Mouse (Mus musculus): ENCODE results near the gene Ttc28.
"Not testable (repeated sequence)": the region's sequence is repeated elsewhere in the genome, so short reads cannot be mapped to it uniquely, and the experiment has no call there.

The Ttc28 gene

DNA sequence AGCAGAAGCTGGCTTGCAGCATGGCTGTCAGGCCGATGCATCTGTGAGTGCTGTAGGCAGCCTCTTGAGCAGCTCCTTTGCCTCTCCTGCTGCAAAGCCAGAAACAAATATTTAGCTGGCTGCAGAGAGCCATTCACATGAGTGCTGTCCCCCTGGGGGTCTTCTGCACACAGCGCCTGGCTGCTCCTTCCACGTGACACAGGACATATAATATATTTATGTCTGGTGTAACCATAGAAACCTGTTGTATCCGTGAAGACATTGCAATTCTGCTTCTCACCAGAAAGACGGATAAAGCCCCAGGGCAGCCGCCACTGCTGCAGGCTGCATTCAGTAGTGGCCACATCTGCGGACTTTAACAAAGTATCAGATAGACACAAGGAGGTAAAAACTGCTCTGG lies 376.6 kb downstream of the Ttc28 start:
- DNase-seq, result no peak

DNA sequence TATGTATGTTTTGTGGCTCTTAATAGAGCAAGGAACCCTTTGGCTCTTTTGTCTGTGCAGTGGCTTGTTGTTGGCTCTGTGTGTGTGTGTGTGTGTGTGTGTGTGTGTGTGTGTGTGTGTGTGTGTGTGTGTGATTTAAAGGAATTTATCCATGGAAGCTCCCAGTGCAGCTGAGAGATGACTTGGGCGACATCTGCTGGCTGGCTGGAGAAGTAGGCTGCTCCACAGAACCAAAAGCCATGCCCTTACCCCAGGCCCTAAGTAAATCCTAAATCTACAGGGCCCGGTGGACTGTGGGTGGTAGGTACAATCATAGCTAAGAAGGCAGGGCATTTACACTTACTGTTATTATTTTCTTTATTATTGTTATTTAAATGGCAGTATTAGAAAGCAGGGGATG lies 377.5 kb downstream of the Ttc28 start:
- DNase-seq, result peak in 1 of 2 experiments; percentile 25

DNA sequence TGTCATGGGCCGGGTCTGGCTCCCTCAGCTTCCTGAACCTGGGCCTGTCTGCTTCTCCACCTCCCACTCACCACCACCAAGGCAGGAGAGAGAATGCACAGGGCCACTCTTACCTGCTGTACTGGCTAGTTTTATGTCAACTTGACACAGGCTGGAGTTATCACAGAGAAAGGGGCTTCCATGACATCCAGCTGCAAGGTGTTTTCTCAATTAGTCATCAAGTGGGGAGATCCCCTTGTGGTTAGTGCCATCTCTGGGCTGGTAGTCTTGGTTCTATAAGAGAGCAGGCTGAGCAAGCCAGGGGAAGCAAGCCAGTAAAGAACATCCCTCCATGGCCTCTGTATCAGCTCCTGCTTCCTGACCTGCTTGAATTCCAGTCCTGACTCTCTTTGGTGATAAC lies 381.6 kb downstream of the Ttc28 start:
- not testable (repeated sequence) for DNase-seq

DNA sequence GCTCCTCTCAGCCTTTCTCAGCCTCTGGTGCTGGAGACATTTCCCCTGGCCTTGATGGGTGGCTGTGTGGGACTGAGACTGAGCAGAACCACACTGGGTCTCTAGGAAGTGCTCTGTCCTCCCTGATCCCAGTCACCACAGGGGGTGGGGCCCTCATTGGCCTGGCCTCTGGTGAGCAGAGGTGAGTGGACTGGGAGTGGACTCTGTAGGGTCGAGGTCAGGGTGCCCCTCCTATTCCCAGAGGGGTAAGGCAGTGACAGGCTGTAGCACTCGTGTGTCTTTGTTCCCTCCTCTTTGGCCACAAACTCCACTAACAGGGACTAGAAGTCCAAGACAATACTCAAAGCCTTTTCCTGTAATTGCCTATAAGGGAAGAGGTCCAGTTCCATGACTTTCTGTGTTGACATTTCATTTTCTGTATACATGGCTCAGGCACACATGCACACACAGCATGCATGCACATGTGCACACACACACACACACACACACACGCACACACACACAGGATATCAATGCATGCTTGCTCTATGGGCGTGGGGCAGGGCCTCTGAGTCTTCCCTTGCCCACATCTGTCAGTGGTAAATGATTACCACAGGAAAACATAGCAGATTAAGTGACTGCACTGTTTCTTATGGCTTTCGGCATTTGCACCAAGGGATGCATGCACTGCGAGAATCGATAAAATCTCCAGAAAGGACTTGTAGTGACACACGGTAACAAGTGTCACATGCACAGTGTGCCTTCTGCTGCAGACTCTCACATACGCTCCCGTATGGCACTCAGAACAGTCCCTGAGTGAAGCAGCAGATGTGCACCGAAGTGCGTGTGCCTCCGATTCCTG lies 382.4 kb downstream of the Ttc28 start:
- no peak for DNase-seq

DNA sequence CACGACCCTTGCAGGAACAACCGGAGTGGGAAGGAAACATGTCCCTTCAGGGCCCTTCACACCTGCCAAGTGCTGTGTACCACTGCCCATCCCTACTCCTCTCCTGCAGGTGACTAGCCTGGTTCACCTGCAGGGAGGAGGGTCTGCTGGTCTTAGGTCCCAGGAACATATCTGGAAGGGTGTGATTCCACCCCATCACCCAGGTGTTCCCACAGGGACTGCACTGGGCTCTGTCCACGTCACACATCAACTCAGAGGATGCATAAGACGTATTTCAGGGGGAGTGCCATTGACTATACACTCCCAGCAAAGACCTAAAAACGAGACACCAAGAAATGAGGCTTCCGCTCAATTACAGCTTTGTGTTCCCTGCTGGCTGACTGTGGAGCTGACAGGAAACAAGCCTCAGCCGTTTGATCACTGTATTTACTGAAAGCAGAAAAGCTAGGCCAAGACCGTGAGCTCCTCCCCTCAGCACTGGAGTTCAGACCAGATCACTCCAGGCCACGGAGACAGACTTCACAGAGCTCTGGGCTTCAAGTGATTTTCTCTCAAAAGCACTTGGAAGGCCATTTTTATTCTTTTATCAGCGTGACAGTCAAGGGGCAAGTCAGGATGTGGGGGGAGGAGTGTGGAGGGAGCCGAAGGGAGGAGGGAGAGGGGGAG lies 383.1 kb downstream of the Ttc28 start:
- DNase-seq, result peak; percentile 13 to 29

DNA sequence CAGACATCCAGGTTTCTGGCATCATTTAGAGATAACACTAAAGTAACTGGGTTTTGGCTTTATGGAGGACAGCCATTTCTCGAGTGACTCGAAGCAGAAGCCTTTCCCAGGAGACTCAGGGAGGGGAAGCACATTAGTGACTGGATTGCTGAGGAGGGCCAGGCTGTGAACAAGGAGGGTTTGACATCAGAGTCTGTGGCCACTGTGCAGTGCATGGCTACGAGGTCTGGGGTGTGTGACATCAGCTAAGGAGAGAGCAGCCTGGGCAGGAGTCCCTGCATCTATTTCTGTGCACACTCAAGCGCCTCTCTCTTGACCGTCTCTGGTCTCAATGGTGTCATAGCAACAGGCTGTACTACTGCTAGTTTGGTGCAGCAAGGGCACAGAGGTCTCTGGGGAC lies 383.8 kb downstream of the Ttc28 start:
- DNase-seq, result no peak

DNA sequence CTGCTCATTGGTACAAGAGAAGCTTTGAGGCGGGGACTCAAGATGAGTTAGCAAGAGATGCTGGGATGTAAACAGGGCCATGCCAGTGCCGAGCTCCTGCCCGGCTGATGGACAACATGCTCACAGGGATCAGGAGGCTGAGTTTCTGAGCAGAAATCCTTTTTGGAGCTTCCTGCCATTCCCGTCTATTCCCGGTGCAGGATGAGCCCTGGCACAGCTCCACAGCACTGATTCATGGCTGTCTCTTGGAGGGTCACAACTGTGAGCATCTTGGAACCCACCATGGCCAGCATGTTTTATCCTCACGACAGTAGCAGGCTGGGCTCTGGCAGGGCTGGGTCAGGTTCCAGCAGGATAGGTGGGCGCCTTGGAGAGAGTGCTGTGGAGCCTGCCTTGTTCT lies 384.9 kb downstream of the Ttc28 start:
- DNase-seq, result no peak

DNA sequence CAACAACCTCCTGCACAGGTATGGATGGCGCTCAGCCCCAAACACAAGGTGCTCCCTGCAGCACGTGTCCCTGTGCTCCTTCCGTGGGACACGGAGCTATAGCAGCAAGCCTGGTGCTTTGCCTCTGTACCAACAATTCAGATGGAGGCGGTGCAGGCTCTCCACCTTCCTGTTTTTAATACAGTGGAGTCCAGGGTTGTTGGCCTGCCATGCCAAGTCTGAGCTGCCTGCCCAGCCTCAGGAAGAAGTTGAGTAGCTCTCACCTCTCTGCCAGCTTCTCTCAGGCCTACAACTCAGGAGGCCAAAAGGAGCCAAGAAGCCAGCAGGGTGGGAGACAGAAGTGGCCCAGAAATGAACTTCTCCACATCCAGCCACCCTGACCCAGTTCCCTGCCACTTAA lies 387.1 kb downstream of the Ttc28 start:
- no peak for DNase-seq

DNA sequence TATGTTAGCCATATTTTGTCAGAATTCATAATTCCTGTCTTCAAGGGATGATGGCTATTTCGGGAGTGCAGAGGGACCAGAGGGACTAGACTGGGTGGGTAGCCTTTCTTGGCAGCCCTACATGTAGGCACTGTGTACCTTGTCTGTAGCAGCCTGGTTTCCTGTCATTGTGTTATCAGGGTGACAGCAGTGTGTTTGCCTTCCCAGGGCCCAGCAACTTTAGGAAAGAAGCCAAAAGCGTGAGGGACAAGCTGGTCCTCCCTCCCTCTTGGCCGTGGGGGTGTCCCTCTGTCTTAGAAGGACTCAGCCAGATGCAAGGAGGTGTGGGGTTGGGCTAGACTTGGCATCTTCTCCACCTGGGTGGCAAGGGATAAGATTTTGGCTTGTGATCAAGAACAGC lies 387.5 kb downstream of the Ttc28 start:
- no peak for DNase-seq

DNA sequence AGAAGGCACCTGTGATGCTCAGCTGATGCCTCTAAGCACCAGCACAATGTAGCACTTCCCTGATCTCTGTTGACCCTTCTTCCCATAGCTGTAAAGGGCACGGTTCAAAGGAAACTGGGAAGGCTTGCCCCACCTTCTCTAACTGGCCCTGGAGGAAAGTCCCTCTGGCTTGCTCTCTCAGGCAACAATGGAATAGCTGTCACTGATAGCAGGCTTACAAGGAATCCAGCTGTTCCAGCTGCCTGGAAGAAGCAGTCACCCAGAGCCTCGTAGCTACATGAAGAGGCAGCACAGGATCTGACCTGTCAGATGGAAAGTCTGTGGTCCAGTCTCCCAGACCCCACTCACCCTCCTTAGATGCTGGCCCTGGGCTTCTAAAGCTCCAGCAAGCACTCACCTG lies 389.2 kb downstream of the Ttc28 start:
- no peak for DNase-seq

DNA sequence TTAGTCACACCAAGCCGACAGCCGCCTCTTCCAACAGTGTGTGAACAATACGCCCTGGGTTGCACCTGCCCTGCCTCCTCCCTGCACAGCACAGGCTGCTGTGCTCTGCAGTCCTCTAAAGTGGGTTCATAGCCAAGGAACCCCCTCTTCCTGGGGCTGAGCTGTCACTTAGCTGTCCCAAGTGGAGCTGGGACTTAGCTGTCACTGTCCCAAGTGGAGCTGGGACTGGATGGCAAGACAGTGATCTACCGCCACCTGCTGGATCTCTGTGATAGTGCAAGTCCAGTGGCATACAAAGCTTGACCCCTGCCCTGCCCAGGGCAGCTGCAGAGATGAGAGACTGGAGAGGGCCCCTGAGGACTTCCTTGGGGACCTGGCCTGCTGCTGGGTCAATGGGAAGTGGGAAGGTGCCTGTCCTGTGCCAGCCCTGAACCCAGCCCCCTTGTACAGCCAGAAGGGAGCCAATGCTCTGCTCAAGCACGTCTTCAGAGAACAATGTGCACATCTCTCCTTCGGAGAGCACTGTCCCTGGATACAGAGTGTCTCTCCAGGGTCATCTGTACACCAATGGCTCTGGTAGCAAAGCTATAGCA lies 390.1 kb downstream of the Ttc28 start:
- peak; percentile 59 to 60 for DNase-seq

DNA sequence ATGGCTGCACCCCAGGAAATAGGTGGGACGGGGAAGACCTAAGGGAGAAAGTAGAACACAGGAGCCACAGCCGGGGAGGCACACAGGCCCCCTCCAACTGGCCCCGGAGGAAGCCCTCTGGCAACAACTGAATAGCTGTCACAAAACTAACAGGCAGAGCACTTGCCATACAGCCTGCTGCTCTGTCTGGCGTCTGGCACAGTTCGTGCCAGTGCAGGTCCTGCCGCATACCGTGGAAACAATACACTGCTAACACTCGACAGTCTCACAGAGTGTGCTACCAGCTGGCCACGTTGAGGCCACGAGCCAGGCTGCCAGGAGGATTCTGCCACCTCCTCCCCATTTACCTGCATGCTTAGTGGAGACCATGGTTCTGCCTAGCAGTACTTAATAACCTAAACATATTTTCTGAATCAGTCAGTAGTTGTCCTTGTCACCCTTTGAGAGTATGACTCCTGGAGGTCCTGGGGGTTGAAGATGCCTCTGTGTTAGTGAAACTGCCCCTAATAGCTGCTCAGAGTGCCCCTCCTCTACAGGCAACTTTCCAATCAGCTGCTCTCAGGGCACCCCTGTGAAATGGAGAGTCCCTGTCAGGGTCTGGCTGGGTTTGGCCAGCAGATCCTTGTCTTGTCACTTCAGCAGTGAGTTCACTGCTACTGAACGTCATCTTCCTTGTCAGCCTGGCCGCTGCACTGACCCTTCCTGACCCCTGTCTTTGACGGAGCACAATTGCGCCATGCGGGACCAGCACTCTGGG lies 390.8 kb downstream of the Ttc28 start:
- DNase-seq, result no peak

DNA sequence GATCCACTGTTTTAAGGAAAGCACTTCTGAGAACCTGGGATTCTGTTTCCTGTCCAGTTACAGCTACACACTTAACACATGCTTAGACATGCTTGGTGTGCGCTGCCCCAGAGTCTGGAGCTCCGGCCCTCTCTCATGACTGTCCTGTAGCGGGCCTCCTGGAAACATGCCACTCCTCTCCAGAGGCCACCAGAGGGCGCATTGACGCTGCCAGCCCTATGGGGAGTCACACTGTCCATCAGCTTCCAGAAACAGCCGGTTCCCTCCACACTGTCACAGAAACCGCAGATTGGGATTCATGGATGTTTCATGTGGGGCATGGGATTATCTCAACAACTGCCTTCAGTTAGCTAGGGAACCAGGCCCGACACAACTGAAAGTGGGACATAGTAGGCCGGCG lies 394.0 kb downstream of the Ttc28 start:
- DNase-seq, result peak; percentile 67 to 72

DNA sequence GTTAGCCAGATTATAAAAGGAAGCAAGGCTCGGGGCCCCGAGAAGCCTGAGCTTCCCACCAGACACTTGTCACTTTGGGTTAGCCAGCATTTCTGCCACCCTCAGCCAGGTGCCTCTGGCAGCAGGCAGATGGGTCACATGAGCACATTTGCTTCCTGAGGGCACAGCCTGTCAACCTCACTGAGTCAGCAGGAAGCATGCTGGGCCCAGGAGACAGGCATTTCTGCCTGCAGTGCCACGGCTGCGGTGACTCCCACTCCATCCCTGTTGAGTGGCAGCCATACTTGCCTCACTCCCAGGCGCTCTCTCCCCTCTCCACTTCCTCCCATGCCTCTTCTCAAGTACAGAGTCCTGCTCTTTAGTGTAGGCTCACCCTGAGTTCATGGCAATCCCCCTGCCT lies 395.3 kb downstream of the Ttc28 start:
- peak in 1 of 2 experiments; percentile 35 for DNase-seq

DNA sequence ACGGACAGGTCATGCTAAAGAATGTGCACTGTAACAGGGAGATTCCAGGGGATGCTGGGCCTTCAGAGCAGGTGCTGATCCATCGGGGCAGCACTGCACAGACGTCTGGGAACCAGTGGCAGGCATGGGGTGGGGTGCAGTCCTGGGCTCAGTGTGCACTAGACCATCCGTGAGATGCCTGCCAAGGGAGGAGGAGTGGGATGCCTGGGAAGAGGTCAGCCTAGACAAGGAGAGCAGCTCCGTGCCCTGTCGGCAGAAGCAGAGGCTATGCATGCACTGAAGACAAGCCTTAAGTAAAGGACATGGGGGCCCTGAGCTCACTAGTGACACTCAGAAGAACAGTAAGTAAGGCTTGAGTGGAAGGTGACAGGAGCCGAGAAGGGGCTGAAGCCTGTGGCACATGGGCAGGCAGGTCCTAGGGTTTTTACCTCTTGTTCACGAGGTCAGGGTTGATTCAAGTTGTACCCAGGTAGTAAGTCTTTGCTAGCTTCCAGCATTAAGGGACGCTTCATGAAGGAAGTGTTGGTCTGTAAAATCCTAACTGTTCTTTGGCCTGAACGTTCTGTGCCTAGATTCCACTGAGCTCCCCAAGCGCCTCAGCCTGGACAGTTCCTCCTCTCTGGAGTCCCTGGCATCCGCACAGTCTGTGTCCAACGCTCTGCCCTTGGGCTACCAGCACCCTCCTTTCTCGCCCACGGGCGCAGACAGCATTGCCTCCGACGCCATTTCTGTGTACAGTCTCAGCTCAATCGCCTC lies 405.0 kb downstream of the Ttc28 start:
- no peak for DNase-seq

DNA sequence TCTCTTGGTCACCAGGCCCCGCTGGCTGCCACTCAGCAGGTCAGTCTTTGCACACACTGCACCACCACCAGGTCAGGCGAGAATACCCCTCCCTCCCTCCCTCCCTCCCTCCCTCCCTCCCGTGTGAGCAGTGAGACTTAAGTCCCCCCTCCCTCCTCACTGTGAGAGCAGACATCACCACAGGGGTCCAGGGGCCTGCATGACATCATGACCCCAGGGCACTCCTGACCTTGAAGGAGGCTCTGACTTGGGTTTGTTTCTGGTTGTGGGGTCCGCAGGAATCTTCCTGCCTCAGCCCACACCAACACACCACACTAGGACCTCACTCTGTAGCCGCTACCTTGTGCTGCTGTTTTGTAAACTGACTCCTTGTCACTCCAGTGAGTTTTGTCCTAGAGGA lies 408.0 kb downstream of the Ttc28 start:
- no peak for DNase-seq

DNA sequence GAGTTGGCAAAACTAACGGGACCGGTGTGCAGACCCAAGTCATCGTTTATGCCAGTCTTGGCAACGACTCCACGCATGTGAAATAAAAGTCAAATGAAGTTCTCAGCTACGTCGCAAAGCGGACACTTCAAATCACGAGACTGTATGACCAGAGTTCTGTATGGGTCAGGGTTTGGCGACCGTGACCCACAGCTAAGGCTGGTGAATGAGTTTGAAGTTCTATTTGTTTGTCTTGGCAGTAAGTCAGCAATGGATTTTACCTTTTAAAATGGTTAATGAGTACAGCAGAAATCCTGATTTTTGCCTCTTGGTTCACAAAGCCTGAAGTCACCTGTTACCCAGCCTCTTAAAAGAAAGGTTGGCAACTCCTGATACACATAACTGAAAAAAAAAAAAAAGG lies 408.9 kb downstream of the Ttc28 start:
- DNase-seq, result no peak

DNA sequence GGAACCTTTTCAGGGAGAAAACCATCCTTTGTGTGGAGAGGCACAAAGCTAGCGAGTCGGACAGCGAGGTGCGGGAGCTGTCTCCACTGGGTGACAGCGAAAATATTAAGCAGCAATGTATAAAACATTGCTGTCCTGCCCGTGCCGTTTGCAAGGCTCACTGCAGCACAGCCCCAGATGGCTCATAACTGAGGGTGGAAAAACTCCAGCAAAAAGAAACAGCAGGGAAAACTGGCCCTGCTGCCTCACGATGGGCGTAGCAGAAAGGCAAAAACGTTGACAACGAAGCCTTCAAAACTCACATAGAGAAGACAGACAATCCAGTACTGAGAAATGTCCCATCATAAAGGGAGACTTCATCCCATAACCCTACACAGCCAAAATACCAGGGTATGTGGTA lies 410.5 kb downstream of the Ttc28 start:
- no peak for DNase-seq

DNA sequence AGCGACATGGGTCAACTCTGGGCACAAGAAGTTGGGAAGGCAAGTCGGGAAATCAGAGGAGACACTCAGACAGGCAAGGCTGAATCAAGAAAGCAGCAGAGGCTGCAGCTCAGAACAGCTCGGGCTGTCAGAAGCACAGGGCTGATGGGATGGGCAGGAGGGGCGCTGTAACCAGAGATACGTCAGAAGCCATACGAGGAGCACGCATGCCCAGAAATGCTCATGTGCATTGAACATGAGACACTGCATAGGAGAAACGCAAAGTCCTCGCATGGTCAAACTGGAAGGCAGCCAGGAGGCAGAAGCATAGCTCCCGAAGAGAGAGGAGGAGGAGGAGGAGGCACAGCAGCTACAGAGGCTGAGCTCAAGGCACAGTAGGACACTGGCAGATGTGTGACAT lies 412.0 kb downstream of the Ttc28 start:
- no peak for DNase-seq

DNA sequence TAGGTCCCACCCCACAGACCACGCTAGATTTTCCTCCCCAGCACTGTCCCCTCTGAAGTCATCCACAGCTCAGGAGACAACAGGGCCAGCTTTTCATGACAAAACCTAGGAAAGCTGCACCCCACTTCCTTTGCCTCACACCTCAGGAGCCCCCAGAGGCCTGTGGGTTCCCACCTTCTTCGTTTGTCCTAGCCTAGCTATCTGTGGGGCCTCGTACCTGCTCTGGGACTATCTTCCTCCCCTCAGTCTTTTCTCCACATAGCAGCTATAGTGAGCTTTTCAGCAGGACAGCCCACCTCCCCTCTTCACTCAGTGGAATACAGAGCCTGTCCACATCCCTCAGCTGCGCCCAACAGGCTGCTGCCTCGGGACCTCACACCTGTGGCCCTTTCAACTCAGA lies 418.2 kb downstream of the Ttc28 start:
- no peak for DNase-seq

DNA sequence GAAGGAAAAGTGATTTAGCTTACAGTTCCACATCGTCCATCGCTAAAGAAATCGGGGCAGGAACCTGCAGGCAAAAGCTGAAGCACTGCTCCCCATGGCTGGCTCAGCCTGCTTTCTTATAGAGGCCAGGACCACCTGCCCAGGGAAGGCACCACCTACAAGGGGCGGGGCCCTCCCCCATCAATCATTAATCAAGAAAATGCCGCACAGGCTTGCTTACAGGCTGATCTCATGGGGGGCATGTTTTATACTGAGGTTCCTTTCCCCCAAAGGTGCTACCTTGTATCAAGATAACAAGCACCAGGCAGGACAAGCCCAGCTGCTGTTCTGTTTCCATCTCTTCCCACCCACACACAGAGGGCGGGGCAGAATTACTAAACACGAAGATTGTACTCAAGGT lies 419.1 kb downstream of the Ttc28 start:
- DNase-seq, result no peak

DNA sequence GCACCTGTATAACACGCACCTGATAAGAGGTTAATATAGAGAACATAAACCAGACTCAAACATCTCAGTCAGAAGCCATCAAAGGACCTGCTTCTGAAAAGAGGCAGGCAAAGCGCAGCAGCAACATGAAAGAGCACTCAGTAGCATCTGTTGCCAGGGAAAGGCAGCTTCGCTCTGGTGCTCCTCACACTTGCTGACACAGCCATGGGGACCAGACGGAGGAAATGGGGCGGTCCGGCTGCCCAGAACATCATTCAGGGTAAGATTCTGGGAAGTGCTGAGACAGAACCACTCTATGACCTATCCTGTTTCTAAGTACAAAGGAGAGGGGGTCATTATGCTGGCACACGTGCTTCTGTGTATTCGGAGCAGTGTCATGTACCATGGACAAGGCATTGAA lies 421.2 kb downstream of the Ttc28 start:
- DNase-seq, result no peak

DNA sequence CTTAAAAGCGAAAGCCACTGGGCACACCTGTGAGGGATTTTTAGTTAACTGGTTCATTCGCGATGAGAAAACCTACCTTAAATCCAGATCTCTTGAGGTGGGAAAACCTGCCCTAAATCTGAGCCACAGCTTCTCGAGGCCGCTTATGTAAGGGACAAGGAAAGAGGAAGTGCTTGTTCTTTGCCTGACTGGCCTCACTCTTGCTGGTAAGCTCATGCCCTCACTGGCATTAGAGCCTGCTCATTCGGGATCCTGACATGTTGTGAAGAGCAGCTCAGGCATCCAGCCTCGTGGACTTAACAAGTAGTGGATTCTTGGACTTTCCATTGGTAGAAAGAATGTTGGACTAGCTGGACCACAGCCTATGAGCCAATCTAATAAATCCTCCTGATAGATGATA lies 422.1 kb downstream of the Ttc28 start:
- DNase-seq, result no peak

All from thymus, postnatal 36 days (tissue).